Mouse (Mus musculus) adrenal gland, postnatal 25 days (tissue): Measurements from ENCODE around the gene Anapc11. TPM values are rescaled to one million over a fixed set of nuclear protein-coding genes. Genes with fewer than 3 reads are reported as not detected.
A peak's percentile ranks its signal among the peaks of the same experiment; 100 is the strongest.
"Not testable (repeated sequence)": the region's sequence is repeated elsewhere in the genome, so short reads cannot be mapped to it uniquely, and the experiment has no call there.

Experiments used
- DNase-seq: peaks from one replicate; pipeline ENCODE4 v3.0.0; 2021; ENCODE audit warnings: mixed read lengths
- long read RNA-seq: library from polyadenylated mRNA; stranded (forward); transcript quantifications from one replicate; pipeline ENCODE4 v2.0.0, GENCODE M21; 2021
- total RNA-seq: library from RNA; stranded (reverse); gene quantifications from 2 replicates; pipeline ENCODE4 v1.2.3, GENCODE M21; 2021

Gene Anapc11
- 81.5 and 102 TPM in 2 replicates for total RNA-seq
- long read RNA-seq, transcript Anapc11-201 (3 exons, 3,229 nt): major isoform, 40 of 57 reads
- long read RNA-seq, transcript Anapc11-202 (3 exons, 962 nt): minor isoform, 8 of 57 reads
- long read RNA-seq, partial matches to known transcripts: 5 of 57 reads
- long read RNA-seq, other reads (novel, unspliced or antisense): 4 of 57 reads

DNA sequence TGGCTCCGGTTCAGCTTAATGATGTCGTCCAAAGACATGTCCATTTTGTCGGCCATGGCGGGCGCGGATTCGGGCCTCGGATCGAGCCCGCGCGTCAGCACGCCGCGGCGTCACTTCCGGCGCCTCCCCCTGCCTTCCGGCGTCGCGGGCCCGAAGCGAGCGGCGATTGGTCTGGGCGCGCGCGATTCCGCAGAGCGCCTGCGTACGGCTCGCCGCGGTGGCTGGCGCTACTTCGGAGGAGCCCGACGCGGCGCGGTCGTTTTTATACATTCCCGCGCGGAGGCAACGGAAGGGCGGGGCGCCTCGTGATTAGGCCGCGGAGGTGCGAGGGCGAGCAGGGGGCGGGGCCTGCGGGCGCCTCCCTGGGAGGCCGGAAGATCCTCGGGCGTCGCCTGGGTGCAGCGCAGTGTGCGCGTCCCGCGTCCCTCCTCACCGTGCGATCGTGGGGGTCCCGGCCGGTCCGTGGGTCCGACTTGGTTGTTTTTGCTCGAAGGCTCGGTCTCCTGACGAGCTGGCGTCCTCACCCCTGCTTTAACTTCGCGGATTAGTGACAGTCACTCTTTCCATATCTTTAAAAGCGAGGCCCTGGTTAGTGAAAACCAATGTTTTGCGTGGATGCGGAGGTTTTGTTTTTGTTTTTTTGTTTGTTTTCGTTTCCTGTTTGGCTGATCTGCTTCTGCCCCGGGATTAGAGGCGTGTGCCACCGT, at the start of gene Anapc11, which contains the start of gene Alyref:
Anapc11 (plus strand) TSS at position 139 of the 707 bp plus-strand sequence.
Alyref (minus strand) TSS at position 83 of the 707 bp plus-strand sequence.
- peak; percentile 96 for DNase-seq

DNA sequence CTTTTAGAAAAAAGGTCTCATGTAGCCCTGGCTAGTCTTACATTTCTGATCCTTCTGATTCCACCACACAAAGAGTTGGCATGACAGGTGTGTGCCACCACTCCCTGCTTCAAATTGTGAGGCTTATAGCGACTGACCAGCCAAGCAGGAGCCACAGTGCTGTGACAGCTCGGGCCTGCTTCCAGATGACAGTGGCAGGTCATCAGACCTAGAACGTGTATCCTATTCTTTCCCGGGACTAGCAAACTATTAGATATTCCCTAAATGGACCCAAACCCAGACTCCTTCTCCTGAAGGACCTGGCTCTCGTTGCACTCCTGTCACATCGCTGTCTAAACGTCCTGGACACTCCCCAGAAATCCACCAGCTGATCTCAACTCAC, 49.4 kb upstream of the Anapc11 start:
- no peak for DNase-seq

DNA sequence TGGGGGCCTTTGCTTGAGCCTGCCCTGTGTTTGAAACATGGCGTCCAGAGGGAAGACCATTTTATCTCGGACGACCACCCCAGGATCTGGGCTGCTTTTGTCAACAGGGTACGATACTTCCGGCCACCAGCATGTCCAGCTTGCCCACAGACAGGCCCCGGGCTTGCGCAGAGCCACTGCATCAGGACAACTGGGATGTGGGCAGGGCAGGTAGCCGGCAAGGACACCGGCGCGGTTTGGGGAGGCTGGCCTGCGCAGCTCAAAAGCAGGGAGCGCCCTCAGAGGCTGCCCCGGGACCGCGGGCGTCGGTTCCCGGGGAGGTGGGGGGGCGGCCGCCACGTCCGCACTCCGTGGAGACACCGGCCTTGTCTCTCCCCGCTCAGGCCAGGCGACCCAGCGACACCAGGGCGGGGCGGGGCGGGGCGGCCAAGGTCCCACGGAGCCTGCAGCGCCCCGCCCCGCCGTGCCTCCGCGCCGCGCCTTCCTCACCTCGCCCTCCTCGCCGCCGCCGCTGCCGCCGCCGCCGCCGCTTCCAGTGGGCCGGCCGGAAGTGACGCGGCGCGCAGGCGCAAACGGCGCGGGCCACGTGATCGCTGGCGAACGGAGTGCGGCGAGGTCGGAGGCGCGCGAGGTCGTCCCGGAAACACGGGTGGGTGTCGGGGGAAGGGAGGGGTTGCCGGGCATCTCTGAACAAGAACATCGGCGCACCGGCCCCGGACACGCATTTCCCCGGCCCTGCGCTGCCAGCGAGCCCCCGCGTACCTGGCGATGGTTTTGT, 48.9 kb upstream of the Anapc11 start, which contains the start of gene Mcrip1:
Mcrip1 (minus strand) TSS at position 560 of the 778 bp plus-strand sequence.
- peak; percentile 97 for DNase-seq

- DNase-seq: no peak
These were observed 48.0 kb upstream of the Anapc11 start for GRCm38 (mm10) chr11:120549986-120550809.

DNA sequence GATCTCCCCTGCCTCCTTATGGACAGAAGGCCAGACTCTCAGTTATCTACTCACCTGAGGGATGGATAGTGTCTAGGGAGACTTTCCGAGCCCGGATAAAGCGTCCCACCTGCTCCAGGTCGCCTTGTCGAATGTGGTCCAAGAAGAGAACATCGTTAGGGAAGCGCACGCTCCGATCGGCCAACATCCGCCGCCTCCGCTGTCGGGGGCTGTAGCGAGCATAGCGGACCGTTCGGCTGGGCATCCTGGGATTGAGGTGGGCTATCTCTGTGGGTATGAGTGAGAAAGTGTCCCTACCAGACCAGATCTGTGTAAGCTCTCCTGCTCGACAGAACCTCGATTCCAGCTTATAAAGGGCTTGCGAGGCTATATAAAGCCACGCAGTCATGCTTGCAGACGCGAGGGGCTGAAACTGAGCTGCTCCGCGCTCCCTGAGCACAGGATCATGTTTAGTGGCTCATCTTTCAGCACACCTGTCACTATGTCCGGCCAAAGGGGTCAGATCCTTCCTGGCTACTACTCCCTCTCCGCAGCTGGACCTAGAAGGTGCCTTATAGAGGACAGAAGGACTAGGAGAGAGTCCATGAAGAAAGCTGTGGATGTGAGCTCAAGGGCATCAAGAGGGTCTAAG, 47.3 kb upstream of the Anapc11 start, which contains the start of gene Ppp1r27:
Ppp1r27 (minus strand) TSS at position 323 of the 631 bp plus-strand sequence.
- no peak for DNase-seq

GRCm38 (mm10) chr11:120552736-120553135, 45.5 kb upstream of the Anapc11 start:
- DNase-seq: no peak

- DNase-seq: peak; percentile 57
These were observed 43.4 kb upstream of the Anapc11 start for GRCm38 (mm10) chr11:120554834-120555233.

GRCm38 (mm10) chr11:120555260-120555659, 43.0 kb upstream of the Anapc11 start:
- DNase-seq: peak; percentile 53

- DNase-seq: not testable (repeated sequence)
These were observed 39.4 kb upstream of the Anapc11 start for GRCm38 (mm10) chr11:120558843-120559242.

- no peak for DNase-seq
These were observed 37.1 kb upstream of the Anapc11 start for GRCm38 (mm10) chr11:120560952-120561728.

- no peak for DNase-seq
These were observed 35.3 kb upstream of the Anapc11 start for GRCm38 (mm10) chr11:120562949-120563348.

DNA sequence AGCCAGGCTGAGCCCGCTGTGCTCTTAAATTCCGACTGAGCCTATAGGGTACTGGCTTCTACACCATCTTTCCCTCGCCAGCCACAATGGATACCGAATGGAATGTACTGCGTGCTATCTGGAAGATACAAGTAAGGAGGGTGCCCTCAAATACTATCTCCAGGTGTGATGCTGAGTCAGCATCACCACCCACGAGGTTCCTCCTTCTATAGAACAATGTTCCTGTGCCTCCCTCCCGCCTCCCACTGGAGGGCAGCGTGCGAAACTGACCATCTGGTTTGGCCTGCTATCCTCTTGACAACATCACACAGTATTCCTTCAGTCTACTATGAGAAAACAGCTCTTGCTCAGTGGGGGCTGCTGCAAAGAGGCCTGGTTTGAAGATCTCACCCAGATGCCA, 33.1 kb upstream of the Anapc11 start:
- DNase-seq: no peak

GRCm38 (mm10) chr11:120568324-120568723, 29.9 kb upstream of the Anapc11 start:
- no peak for DNase-seq

DNA sequence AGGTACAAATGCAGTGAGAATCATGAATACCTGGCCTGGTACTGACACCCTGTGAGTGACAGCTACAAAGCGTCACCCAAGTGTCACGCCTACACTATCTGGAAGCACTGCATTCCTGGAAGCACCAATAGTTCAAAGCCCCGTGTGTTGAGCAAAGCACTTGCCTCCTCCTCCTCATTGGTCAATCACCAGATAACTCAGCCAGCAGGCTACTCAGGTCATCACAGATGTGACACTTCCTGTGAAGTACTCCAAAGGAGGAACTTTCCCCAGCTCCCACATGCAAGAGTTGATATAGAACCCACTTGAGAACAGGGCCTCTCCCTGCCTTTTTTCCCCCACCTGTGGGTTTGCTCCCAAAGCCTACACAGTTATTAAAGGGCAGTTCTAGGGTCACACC, 27.1 kb upstream of the Anapc11 start:
- DNase-seq: no peak

- no peak for DNase-seq
These were observed 26.3 kb upstream of the Anapc11 start for GRCm38 (mm10) chr11:120571754-120572416.

DNA sequence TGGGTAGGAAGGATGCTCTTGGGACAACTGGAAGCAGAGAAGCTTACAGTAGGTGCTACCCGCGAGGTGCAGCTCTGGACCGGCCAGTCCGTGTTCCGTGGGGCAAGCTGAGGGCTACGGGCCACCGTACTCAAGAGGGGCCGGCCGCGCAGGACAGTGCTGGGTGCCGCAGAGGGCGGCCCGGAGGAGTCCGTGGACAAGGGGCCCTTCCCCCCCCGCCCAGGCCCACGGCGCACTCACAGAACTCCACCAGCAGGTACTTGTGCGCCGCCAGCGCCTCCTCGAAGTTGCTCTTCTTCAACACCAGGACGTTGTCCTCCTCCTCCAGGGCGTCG, 25.8 kb upstream of the Anapc11 start:
- DNase-seq: no peak

- peak; percentile 100 for DNase-seq
These were observed 25.3 kb upstream of the Anapc11 start, which contains the start of gene P4hb for GRCm38 (mm10) chr11:120572752-120573584. P4hb (minus strand) TSS chr11:120573253.

- DNase-seq: no peak
These were observed 24.5 kb upstream of the Anapc11 start for GRCm38 (mm10) chr11:120573585-120574277.

GRCm38 (mm10) chr11:120574278-120574600, 24.0 kb upstream of the Anapc11 start:
- DNase-seq: no peak
